In genomic region chr13:101767013-101767808, GRCm38 (mm10) we compare ENCODE assay signal across 7 mouse cellular contexts. TPM values are rescaled to one million over a fixed set of nuclear protein-coding genes. Genes with fewer than 3 reads are reported as not detected.
DNase-seq lines count a peak whose midpoint lies in the region; ATAC-seq and TF ChIP-seq lines count a peak whose summit lies in the region.

No protein-coding gene starts in this region.

- no peak for TF ChIP-seq CTCF in bone marrow macrophage, adult 2 months (IDR thresholded peaks at IDR 0.05; ENCODE audit: low read depth, low read length)

- DNase-seq in MEL-GATA-1-ER (ENCODE audit: extremely low read depth, low read depth), result peak; percentile 26
- DNase-seq in forebrain, embryonic 10.5 days (ENCODE audit: extremely low spot score, low spot score), result peak; percentile 71
- DNase-seq in heart, postnatal 36 days, result peak; percentile 58 to 82
- peak; percentile 52 to 59 for DNase-seq in left cerebral cortex, postnatal 36 days (ENCODE audit: low spot score in 2 of 2)
- peak; percentile 53 to 63 for DNase-seq in spleen, adult 18-20 months

- no peaks in the 10 kb centered on the region for H3K9me3 ChIP-seq in forebrain, embryonic 10.5 days

- peaks cover 15% of the 10 kb centered on the region for H3K4me1 ChIP-seq in bone marrow macrophage, adult 2 months (ENCODE audit: control insufficient read depth, insufficient read depth, low read length)
- peaks cover 53% of the 10 kb centered on the region for H3K4me1 ChIP-seq in forebrain, embryonic 10.5 days

- TF ChIP-seq POLR2A in bone marrow macrophage, adult 2 months (IDR thresholded peaks at IDR 0.05; ENCODE audit: borderline replicate concordance, low read depth, low read length), result 0 out of 2 replicates have a peak, but pooled peaks have one; percentile 16

- H3K36me3 ChIP-seq in forebrain, embryonic 10.5 days (replicated peaks), result no peaks in the 10 kb centered on the region

- H3K27me3 ChIP-seq in forebrain, embryonic 10.5 days (ENCODE audit: poor library complexity, severe bottlenecking), result 0 out of 2 replicates have a peak, but pooled peaks cover 4% of the 10 kb centered on the region

- peak overlapping the region; percentile 92 for H3K27ac ChIP-seq in bone marrow macrophage, adult 2 months (ENCODE audit: insufficient read depth, low read depth, low read length)
- H3K27ac ChIP-seq in forebrain, embryonic 10.5 days, result peak overlapping the region; percentile 93

- H3K4me3 ChIP-seq in bone marrow macrophage, adult 2 months (ENCODE audit: insufficient read depth, low read length), result peak overlapping the region; percentile 87
- H3K4me3 ChIP-seq in forebrain, embryonic 10.5 days, result peak overlapping the region; percentile 89

- ATAC-seq in megakaryocyte progenitor cell, adult 5-6 weeks (replicated peaks; ENCODE audit: poor library complexity), result peak; percentile 4; the same call in 1 of the 2 replicates

- intact Hi-C loops in heart, postnatal 36 days (cut with DNase I), result loop anchor here (2.0 to 5.0 kb wide), 2 partner anchors 30 to 225 kb away; no protein-coding TSS in a partner anchor
- intact Hi-C loops in left cerebral cortex, postnatal 36 days (cut with DNase I), result loop anchor here (5.0 kb wide), 3 partner anchors 35 to 140 kb away; no protein-coding TSS in a partner anchor

- WGBS in forebrain, embryonic 10.5 days, result under 1% methylated on average over 60 of the region's 60 CpGs

RNA-seq across cellular contexts. Expression of gene Pik3r1, which starts 0.8 kb away (rescaled TPM):
- polyA plus RNA-seq in bone marrow macrophage, adult 2 months (2012; ENCODE audit: insufficient read depth, insufficient read length, missing spikeins), result 52.5 and 53.9 TPM in 2 replicates
- polyA plus RNA-seq in forebrain, embryonic 10.5 days (2016; fragmentation: Nextera tagmentation; extraction: Ambion mirVana), result 11.5 and 12.5 TPM in 2 replicates
- total RNA-seq in heart, postnatal 36 days (2021), result 100 to 1,000 TPM; 102 to 142 TPM
- 100 to 1,000 TPM; 147 to 153 TPM for total RNA-seq in left cerebral cortex, postnatal 36 days (2021)
- 88.5 and 90.8 TPM in 2 replicates for total RNA-seq in megakaryocyte progenitor cell, adult 5-6 weeks (2015)
- 84.9 and 106 TPM in 2 replicates for total RNA-seq in megakaryocyte progenitor cell, adult 5-6 weeks (2017)

Comparison
In these comparisons a context has a peak if more than half of its experiments do, and no peak if none do; other contexts are left out.
1. Peak in every context shown above with its lines: DNase-seq, ATAC-seq, H3K4me3 ChIP-seq and H3K27ac ChIP-seq.